Mouse (Mus musculus): ENCODE results near the gene Rgs7bp. TPM values are rescaled to one million over a fixed set of nuclear protein-coding genes. Genes with fewer than 3 reads are reported as not detected.
A peak's percentile ranks its signal among the peaks of the same experiment; 100 is the strongest.

Rgs7bp gene
- polyA plus RNA-seq, 1 experiment, result 0.17 TPM

GRCm38 (mm10) chr13:105053618-105054017 is 1.1 kb downstream of the Rgs7bp start:
- peak overlapping the region; percentile 96 for H3K4me3 ChIP-seq (replicated peaks)
- TF ChIP-seq FLI1 (IDR thresholded peaks at IDR 0.05; ENCODE audit: low read length) (no peak), GATA1 (IDR thresholded peaks at IDR 0.05; ENCODE audit: borderline replicate concordance, low read length) (no peak)
- peaks cover 33% of the 10 kb centered on the region for H3K27me3 ChIP-seq (replicated peaks)
- H3K4me1 ChIP-seq, result peaks cover 50% of the 10 kb centered on the region
- no peaks in the 10 kb centered on the region for H3K9me3 ChIP-seq
- no peaks in the 10 kb centered on the region for H3K36me3 ChIP-seq (replicated peaks; ENCODE audit: low read length)

- TF ChIP-seq FLI1 (IDR thresholded peaks at IDR 0.05; ENCODE audit: low read length) (no peak), GATA1 (IDR thresholded peaks at IDR 0.05; ENCODE audit: borderline replicate concordance, low read length) (no peak)
- Histone ChIP-seq H3K9me3 (no peaks in the 10 kb centered on the region), H3K36me3 (replicated peaks; ENCODE audit: low read length) (no peaks in the 10 kb centered on the region), H3K4me1 (peaks cover 68% of the 10 kb centered on the region), H3K27me3 (replicated peaks) (peaks cover 40% of the 10 kb centered on the region), H3K4me3 (replicated peaks) (no peak overlapping the region)
Measured at GRCm38 (mm10) chr13:105051432-105051831, 3.3 kb downstream of the Rgs7bp start.

DNA sequence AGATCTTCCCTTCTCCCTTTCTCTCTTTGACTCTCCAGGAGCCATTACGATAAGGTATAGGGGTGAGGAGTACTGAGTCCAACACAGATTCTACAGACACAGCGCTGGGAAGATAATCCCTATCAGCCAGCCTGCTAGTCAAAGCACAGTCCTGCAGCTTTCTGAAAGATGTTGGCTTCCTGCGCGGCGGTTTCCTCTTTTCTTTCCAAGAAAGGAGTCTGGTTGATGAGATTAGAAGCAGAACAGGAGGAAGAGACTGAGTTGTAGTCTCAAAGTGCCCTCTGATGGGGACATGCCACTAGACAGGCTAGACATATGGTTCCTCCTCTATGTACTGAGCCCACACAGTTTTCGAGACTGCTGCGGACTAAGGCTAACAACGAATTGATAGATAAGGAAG is 6.1 kb downstream of the Rgs7bp start:
- Histone ChIP-seq H3K9me3 (no peaks in the 10 kb centered on the region), H3K36me3 (replicated peaks; ENCODE audit: low read length) (no peaks in the 10 kb centered on the region), H3K27me3 (replicated peaks) (peaks cover 29% of the 10 kb centered on the region), H3K4me1 (peaks cover 45% of the 10 kb centered on the region), H3K4me3 (replicated peaks) (peak overlapping the region; percentile 72)
- TF ChIP-seq FLI1 (IDR thresholded peaks at IDR 0.05; ENCODE audit: low read length) (no peak), GATA1 (IDR thresholded peaks at IDR 0.05; ENCODE audit: borderline replicate concordance, low read length) (no peak)

DNA sequence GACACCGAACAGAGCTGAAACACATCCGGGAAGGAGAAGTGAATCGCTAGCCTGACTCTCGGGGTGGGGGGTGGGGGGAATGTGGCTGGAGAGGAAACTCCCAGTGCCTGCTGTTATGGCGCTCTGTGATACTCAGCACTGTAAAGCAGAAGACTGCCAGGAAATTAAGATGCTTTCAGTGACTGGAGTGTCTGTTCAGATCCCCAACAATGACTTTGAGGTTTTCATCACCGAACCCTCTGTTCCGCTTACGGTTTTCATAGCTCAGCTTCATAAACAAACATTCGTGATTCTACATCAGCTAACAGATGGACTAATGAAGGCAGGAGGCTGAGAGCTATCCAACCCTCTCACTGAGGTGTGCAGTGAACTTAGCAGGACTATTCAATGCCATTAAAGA is 7.4 kb downstream of the Rgs7bp start:
- no peaks in the 10 kb centered on the region for H3K9me3 ChIP-seq
- no peaks in the 10 kb centered on the region for H3K36me3 ChIP-seq (replicated peaks; ENCODE audit: low read length)
- TF ChIP-seq FLI1 (IDR thresholded peaks at IDR 0.05; ENCODE audit: low read length), result no peak
- TF ChIP-seq GATA1 (IDR thresholded peaks at IDR 0.05; ENCODE audit: borderline replicate concordance, low read length), result no peak
- peak overlapping the region; percentile 76 for H3K4me3 ChIP-seq (replicated peaks)
- H3K27me3 ChIP-seq (replicated peaks), result peaks cover 17% of the 10 kb centered on the region
- H3K4me1 ChIP-seq, result peaks cover 41% of the 10 kb centered on the region

GRCm38 (mm10) chr13:105043882-105044281 is 10.8 kb downstream of the Rgs7bp start:
- peaks cover 21% of the 10 kb centered on the region for H3K4me1 ChIP-seq
- H3K4me3 ChIP-seq (replicated peaks), result no peak overlapping the region
- H3K27me3 ChIP-seq (replicated peaks), result peaks cover 13% of the 10 kb centered on the region
- no peaks in the 10 kb centered on the region for H3K9me3 ChIP-seq
- no peak for TF ChIP-seq GATA1 (IDR thresholded peaks at IDR 0.05; ENCODE audit: borderline replicate concordance, low read length)
- no peak for TF ChIP-seq FLI1 (IDR thresholded peaks at IDR 0.05; ENCODE audit: low read length)
- H3K36me3 ChIP-seq (replicated peaks; ENCODE audit: low read length), result no peaks in the 10 kb centered on the region

GRCm38 (mm10) chr13:105038334-105038733 is 16.4 kb downstream of the Rgs7bp start:
- Histone ChIP-seq H3K36me3 (replicated peaks; ENCODE audit: low read length) (no peaks in the 10 kb centered on the region), H3K27me3 (replicated peaks) (peaks cover 6% of the 10 kb centered on the region), H3K4me1 (no peaks in the 10 kb centered on the region), H3K9me3 (no peaks in the 10 kb centered on the region), H3K4me3 (replicated peaks) (no peak overlapping the region)
- TF ChIP-seq FLI1 (IDR thresholded peaks at IDR 0.05; ENCODE audit: low read length) (no peak), GATA1 (IDR thresholded peaks at IDR 0.05; ENCODE audit: borderline replicate concordance, low read length) (no peak)

DNA sequence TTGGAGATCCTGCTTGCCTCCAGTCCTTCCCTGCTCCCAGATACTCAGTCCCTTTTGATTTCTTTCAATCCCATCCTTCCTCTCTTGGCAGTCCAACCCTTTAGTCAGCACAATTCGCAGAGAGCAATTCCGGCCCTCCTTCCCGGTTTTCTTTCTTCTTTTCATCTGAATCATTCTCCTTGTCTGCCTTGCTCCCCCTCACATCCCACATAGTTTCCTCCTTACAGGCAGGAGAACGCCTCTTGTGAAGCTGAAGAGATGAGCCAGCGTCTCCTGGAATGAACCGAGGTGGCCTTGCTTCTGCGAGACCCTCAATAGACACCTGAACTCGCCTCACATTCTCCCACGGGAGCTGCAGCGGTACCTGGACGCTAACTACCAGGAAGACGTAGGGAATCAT is 16.9 kb downstream of the Rgs7bp start:
- TF ChIP-seq FLI1 (IDR thresholded peaks at IDR 0.05; ENCODE audit: low read length) (no peak), GATA1 (IDR thresholded peaks at IDR 0.05; ENCODE audit: borderline replicate concordance, low read length) (no peak)
- H3K27me3 ChIP-seq (replicated peaks), result peaks cover 6% of the 10 kb centered on the region
- no peaks in the 10 kb centered on the region for H3K4me1 ChIP-seq
- H3K4me3 ChIP-seq (replicated peaks), result no peak overlapping the region
- H3K9me3 ChIP-seq, result no peaks in the 10 kb centered on the region
- no peaks in the 10 kb centered on the region for H3K36me3 ChIP-seq (replicated peaks; ENCODE audit: low read length)

DNA sequence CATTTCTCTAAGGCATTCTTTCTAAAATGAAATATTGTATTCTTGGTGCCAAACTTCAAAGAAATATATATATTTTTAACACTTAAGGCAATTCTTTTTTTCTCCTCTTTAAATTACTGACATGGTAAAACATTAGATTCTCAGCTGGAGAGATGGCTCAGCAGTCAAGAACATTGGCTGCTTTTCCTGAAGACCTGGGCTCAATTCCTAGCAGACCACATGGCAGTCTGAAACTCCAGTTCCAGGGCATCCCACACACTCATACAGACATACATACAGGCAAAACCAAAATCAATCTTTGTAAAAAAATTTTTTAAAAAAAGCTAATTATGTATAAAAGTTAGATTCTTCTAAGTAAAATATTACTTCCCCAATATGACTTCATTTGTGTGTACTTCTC is 22.8 kb downstream of the Rgs7bp start:
- Histone ChIP-seq H3K4me1 (no peaks in the 10 kb centered on the region), H3K27me3 (replicated peaks) (peaks cover 5% of the 10 kb centered on the region), H3K9me3 (0 out of 2 replicates have a peak, but pooled peaks cover 1% of the 10 kb centered on the region), H3K4me3 (replicated peaks) (no peak overlapping the region), H3K36me3 (replicated peaks; ENCODE audit: low read length) (no peaks in the 10 kb centered on the region)
- TF ChIP-seq FLI1 (IDR thresholded peaks at IDR 0.05; ENCODE audit: low read length) (no peak), GATA1 (IDR thresholded peaks at IDR 0.05; ENCODE audit: borderline replicate concordance, low read length) (no peak)

GRCm38 (mm10) chr13:105028276-105028675 is 26.5 kb downstream of the Rgs7bp start:
- TF ChIP-seq FLI1 (IDR thresholded peaks at IDR 0.05; ENCODE audit: low read length), result no peak
- TF ChIP-seq GATA1 (IDR thresholded peaks at IDR 0.05; ENCODE audit: borderline replicate concordance, low read length), result no peak
- H3K4me1 ChIP-seq, result no peaks in the 10 kb centered on the region
- no peak overlapping the region for H3K4me3 ChIP-seq (replicated peaks)
- H3K9me3 ChIP-seq, result peaks cover 10% of the 10 kb centered on the region; the same call in 1 of the 2 replicates
- peaks cover 7% of the 10 kb centered on the region for H3K27me3 ChIP-seq (replicated peaks)
- no peaks in the 10 kb centered on the region for H3K36me3 ChIP-seq (replicated peaks; ENCODE audit: low read length)

GRCm38 (mm10) chr13:105016577-105016976 is 38.2 kb downstream of the Rgs7bp start:
- H3K9me3 ChIP-seq, result no peaks in the 10 kb centered on the region
- H3K4me1 ChIP-seq, result peaks cover 6% of the 10 kb centered on the region
- H3K27me3 ChIP-seq (replicated peaks), result no peaks in the 10 kb centered on the region
- no peaks in the 10 kb centered on the region for H3K36me3 ChIP-seq (replicated peaks; ENCODE audit: low read length)
- TF ChIP-seq GATA1 (IDR thresholded peaks at IDR 0.05; ENCODE audit: borderline replicate concordance, low read length), result no peak
- TF ChIP-seq FLI1 (IDR thresholded peaks at IDR 0.05; ENCODE audit: low read length), result no peak
- no peak overlapping the region for H3K4me3 ChIP-seq (replicated peaks)

All from megakaryocyte, embryonic 14.5 days (primary cell).